Comparison of ENCODE assay signal across 8 mouse cellular contexts in genomic region chr3:20509192-20509591, GRCm38 (mm10).
DNase-seq lines count a peak whose midpoint lies in the region; ATAC-seq lines count a peak whose summit lies in the region.

No protein-coding gene starts in this region.

- ATAC-seq in megakaryocyte progenitor cell, adult 5-6 weeks (replicated peaks; ENCODE audit: poor library complexity), result peak; percentile 97
- no peak for ATAC-seq in activated CD4-positive, CD25-positive, alpha-beta regulatory T cell, adult 4 months

- DNase-seq in NIH3T3 (ENCODE audit: low read depth), result peak; percentile 92
- DNase-seq in cerebellum, adult 18-20 months, result peak; percentile 35 to 50
- DNase-seq in frontal cortex, adult 2 months (ENCODE audit: extremely low spot score in 1 of 2, low spot score in 1 of 2), result peak; percentile 28 to 89
- peak; percentile 39 for DNase-seq in hindlimb bud, embryonic 11.5 days (ENCODE audit: extremely low spot score, low read depth, low spot score)
- DNase-seq in left cerebral cortex, adult 11 months (ENCODE audit: low spot score), result peak; percentile 70
- peak; percentile 37 to 72 for DNase-seq in right cerebral cortex, postnatal 36 days (ENCODE audit: low spot score in 2 of 2)

Comparison
In these comparisons a context has a peak if more than half of its experiments do, and no peak if none do; other contexts are left out.
1. DNase-seq: peak in every context shown above with its lines; median percentile 92 in NIH3T3; 70 in left cerebral cortex, adult 11 months; 58 in frontal cortex, adult 2 months; 54 in right cerebral cortex, postnatal 36 days; 42 in cerebellum, adult 18-20 months; 39 in hindlimb bud, embryonic 11.5 days.